In the genomic region with DNA sequence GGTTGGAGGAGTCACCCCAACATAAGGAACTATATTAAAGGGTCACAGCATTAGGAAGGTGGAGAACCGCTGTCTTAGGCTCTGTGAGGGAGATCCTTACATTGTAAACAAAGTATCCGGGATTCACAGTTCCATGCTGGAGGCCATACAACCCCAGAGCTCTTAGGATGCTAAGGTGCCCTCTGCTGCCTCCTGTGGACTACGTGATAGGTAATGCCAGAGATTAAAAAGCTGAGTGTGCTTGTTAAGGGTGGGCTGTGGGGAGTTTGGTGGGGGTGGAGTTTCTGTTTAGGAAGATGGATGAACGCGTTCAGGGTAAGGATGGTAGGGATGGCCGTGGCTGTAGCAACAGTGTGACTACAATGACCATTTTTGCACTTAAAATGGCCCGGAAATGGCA, we compare ENCODE assay signal across 18 mouse cellular contexts.
DNase-seq lines count a peak whose midpoint lies in the region; TF ChIP-seq lines count a peak whose summit lies in the region.
"Had no signal": no experiment of that assay in that cellular context is flagged by ENCODE, and none has a peak within 500 bp of the region (broad histone marks: within the 10 kb centered on the region; RNA-seq: fewer than 3 reads in every experiment).

No protein-coding gene starts in this region.

- no peak overlapping the region for H3K27ac ChIP-seq in layer of hippocampus, adult 2 months
- H3K27ac ChIP-seq: forebrain, embryonic 13.5 days; heart, embryonic 13.5 days; hindbrain, embryonic 15.5 days; liver, embryonic 13.5 days had no signal

- peak; percentile 59 for TF ChIP-seq CTCF in layer of hippocampus, adult 2 months (conservative IDR thresholded peaks at IDR 0.05)

- H3K4me3 ChIP-seq in layer of hippocampus, adult 2 months, result no peak overlapping the region
- H3K4me3 ChIP-seq: forebrain, embryonic 13.5 days; heart, embryonic 13.5 days; hindbrain, embryonic 15.5 days; liver, embryonic 13.5 days had no signal

- DNase-seq in cerebellum, postnatal 10 days, result peak; percentile 44 to 54
- no peak for DNase-seq in cerebellum, postnatal 25 days
- no peak for DNase-seq in layer of hippocampus, adult 2 months (ENCODE audit: low spot score in 2 of 2)
- no peak for DNase-seq in layer of hippocampus, adult 9-10 months (ENCODE audit: low spot score)
- peak; percentile 22 for DNase-seq in thymus, postnatal 4 days
- DNase-seq in thymus, postnatal 0 days (ENCODE audit: low spot score), result no peak
- DNase-seq in urinary bladder, postnatal 14 days (ENCODE audit: low spot score), result no peak
- DNase-seq in urinary bladder, postnatal 36 days (ENCODE audit: low spot score in 2 of 2), result no peak
- DNase-seq: adrenal gland, postnatal 10 days; cerebellum, adult 11 months; gastrocnemius, postnatal 10 days; heart, postnatal 36 days; kidney, adult 18-20 months; liver, embryonic 13.5 days; thymus, postnatal 25 days had no signal

Comparison
In these comparisons a context has a peak if more than half of its experiments do, and no peak if none do; other contexts are left out.
1. DNase-seq: peak in cerebellum, postnatal 10 days (2 of 2) and thymus, postnatal 4 days (single experiment); none in cerebellum, postnatal 25 days (0 of 2), layer of hippocampus, adult 2 months (0 of 2), layer of hippocampus, adult 9-10 months (single experiment), thymus, postnatal 0 days (single experiment), urinary bladder, postnatal 14 days (single experiment) and urinary bladder, postnatal 36 days (0 of 2).